Mouse (Mus musculus) ES-E14 (cell line): Measurements from ENCODE around the gene Fuca1.

Source experiments
- MAFK ChIP-seq: IDR thresholded peaks from 2 replicates; pipeline ENCODE4 v1.6.1; 2014; ENCODE audit warnings: mild to moderate bottlenecking, low read depth, low read length, inconsistent platforms; ENCODE audit not compliant: insufficient read depth
- ZNF384 ChIP-seq: IDR thresholded peaks from 2 replicates; pipeline ENCODE4 v1.6.1; 2012; ENCODE audit warnings: low read depth, low read length, inconsistent platforms

DNA sequence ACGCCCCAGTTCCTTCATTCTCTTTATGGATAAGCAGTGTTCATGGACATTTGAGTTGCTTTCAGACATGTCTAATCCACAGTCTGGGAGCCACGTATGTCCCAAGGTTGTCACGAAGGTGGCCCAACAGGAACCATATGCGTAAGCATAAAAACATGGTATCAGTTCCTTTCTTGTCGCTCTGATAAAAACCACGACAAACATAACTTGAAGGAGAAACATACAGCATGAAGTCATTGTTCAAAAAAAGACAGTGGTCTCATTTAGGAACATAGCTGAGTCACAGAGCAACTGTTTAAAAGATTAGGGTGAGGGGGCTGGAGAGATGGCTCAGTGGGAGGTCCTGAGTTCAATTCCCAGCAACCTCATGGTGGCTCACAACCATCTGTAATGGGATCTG lies 21.7 kb downstream of the Fuca1 start:
- TF ChIP-seq ZNF384 = no peak
- TF ChIP-seq MAFK = no peak
